Mouse (Mus musculus): ENCODE measurements around the gene Olfr539. TPM values are rescaled to one million over a fixed set of nuclear protein-coding genes. Genes with fewer than 3 reads are reported as not detected.

Olfr539 gene
- polyA plus RNA-seq, 1 experiment from 2014 or later = not detected

DNA sequence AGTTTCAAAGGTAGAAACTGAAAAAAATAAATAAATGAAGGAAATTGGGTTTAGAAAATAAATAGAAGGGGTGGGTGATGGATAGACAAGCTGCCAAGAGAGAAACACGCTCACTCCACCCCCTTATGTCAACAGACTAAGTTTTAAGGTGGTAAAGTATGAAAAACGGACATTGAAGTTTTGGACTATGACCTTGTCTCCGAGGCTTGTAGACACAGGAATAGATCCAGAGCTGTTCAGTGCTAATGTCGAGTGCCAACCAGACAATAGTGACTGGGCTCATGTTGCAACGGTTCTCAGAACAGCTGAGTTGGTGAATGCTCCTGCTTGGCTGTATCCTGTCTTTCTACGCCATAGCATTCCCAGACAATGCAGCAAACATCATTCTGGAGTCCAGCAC is 61.4 kb downstream of the Olfr539 start:
- no peak overlapping the region for H3K9ac ChIP-seq
- no peaks in the 10 kb centered on the region for H3K9me3 ChIP-seq
- no peak overlapping the region for H3K4me2 ChIP-seq
- H3K4me1 ChIP-seq (replicated peaks) = no peaks in the 10 kb centered on the region
- no peak overlapping the region for H3K27ac ChIP-seq (replicated peaks)
- no peaks in the 10 kb centered on the region for H3K36me3 ChIP-seq
- ATAC-seq (ENCODE audit: low FRiP score, low read depth) = no peak
- H3K27me3 ChIP-seq = no peaks in the 10 kb centered on the region
- WGBS = 87% methylated on average over 6 of the region's 6 CpGs
- H3K4me3 ChIP-seq = no peak overlapping the region

DNA sequence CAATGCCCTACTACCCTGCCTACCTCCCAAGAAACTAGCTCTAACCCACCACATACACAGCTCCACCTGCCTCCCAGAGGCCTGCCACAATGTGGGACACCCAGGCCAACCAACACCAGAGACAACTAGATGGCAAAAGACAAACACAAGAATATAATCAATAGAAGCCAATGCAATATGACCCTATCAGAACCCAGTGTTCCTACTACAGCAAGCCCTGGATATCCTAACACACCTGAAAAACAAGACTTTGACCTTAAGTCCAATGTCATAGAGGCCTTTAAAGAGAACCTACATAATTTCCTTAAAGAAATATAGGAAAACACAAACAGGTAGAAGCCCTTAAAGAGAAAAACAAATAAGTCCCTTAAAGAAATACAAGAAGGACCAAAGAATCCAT is 65.8 kb downstream of the Olfr539 start:
- ATAC-seq (ENCODE audit: low FRiP score, low read depth) = no peak

More for the DNA sequence above, 65.8 kb downstream of the Olfr539 start:
- Histone ChIP-seq H3K9me3 (0 out of 2 replicates have a peak, but pooled peaks cover 13% of the 10 kb centered on the region), H3K9ac (no peak overlapping the region), H3K27ac (replicated peaks) (no peak overlapping the region), H3K4me1 (replicated peaks) (no peaks in the 10 kb centered on the region), H3K27me3 (no peaks in the 10 kb centered on the region), H3K36me3 (no peaks in the 10 kb centered on the region), H3K4me2 (no peak overlapping the region), H3K4me3 (no peak overlapping the region)

Other genes with a start within 250 kb of the Olfr539 start
- gene Olfr532, start 238.3 kb upstream of the Olfr539 start, polyA plus RNA-seq (2015; fragmentation: Nextera tagmentation; extraction: Ambion mirVana) = not detected in 2 replicates
- gene Olfr533, start 196.6 kb upstream of the Olfr539 start, polyA plus RNA-seq (2015; fragmentation: Nextera tagmentation; extraction: Ambion mirVana) = not detected in 2 replicates
- not detected in 2 replicates for gene Olfr535, start 175.7 kb upstream of the Olfr539 start, polyA plus RNA-seq (2015; fragmentation: Nextera tagmentation; extraction: Ambion mirVana)
- gene Olfr536, start 152.5 kb upstream of the Olfr539 start, polyA plus RNA-seq (2015; fragmentation: Nextera tagmentation; extraction: Ambion mirVana) = not detected in 2 replicates
- not detected in 2 replicates for gene Olfr538, start 92.0 kb upstream of the Olfr539 start, polyA plus RNA-seq (2015; fragmentation: Nextera tagmentation; extraction: Ambion mirVana)
- gene Olfr46, start 58.7 kb upstream of the Olfr539 start, polyA plus RNA-seq (2015; fragmentation: Nextera tagmentation; extraction: Ambion mirVana) = 0.01 TPM in 1 of 2 replicates, not detected in the other
- not detected in 2 replicates for gene Olfr61, start 31.0 kb upstream of the Olfr539 start, polyA plus RNA-seq (2015; fragmentation: Nextera tagmentation; extraction: Ambion mirVana)
- gene Olfr53, start 13.5 kb upstream of the Olfr539 start, polyA plus RNA-seq (2015; fragmentation: Nextera tagmentation; extraction: Ambion mirVana) = not detected in 2 replicates
- gene Olfr45, start 22.0 kb downstream of the Olfr539 start, polyA plus RNA-seq (2015; fragmentation: Nextera tagmentation; extraction: Ambion mirVana) = not detected in 2 replicates
- not detected in 2 replicates for gene Olfr541, start 37.3 kb downstream of the Olfr539 start, polyA plus RNA-seq (2015; fragmentation: Nextera tagmentation; extraction: Ambion mirVana)
- gene Cyp2e1, start 103.8 kb downstream of the Olfr539 start, polyA plus RNA-seq (2015; fragmentation: Nextera tagmentation; extraction: Ambion mirVana) = not detected in 2 replicates
- 0.40 and 0.42 TPM in 2 replicates for gene Syce1, start 127.9 kb downstream of the Olfr539 start, polyA plus RNA-seq (2015; fragmentation: Nextera tagmentation; extraction: Ambion mirVana)
- gene Zfp941, start 162.2 kb downstream of the Olfr539 start, polyA plus RNA-seq (2015; fragmentation: Nextera tagmentation; extraction: Ambion mirVana) = 27.1 and 28.3 TPM in 2 replicates
- gene Urah, start 175.1 kb downstream of the Olfr539 start, polyA plus RNA-seq (2015; fragmentation: Nextera tagmentation; extraction: Ambion mirVana) = 0.25 TPM in 2 replicates
- not detected in 2 replicates for gene Scgb1c1, start 185.6 kb downstream of the Olfr539 start, polyA plus RNA-seq (2015; fragmentation: Nextera tagmentation; extraction: Ambion mirVana)
- not detected in 2 replicates for gene Odf3, start 187.9 kb downstream of the Olfr539 start, polyA plus RNA-seq (2015; fragmentation: Nextera tagmentation; extraction: Ambion mirVana)
- not detected in 2 replicates for gene Gm45785, start 196.4 kb downstream of the Olfr539 start, polyA plus RNA-seq (2015; fragmentation: Nextera tagmentation; extraction: Ambion mirVana)
- gene Ric8a, start 197.0 kb downstream of the Olfr539 start, polyA plus RNA-seq (2015; fragmentation: Nextera tagmentation; extraction: Ambion mirVana) = 97.6 and 104 TPM in 2 replicates
- gene Bet1l, start 197.6 kb downstream of the Olfr539 start, polyA plus RNA-seq (2015; fragmentation: Nextera tagmentation; extraction: Ambion mirVana) = 38.0 and 44.3 TPM in 2 replicates
- gene Psmd13, start 222.0 kb downstream of the Olfr539 start, polyA plus RNA-seq (2015; fragmentation: Nextera tagmentation; extraction: Ambion mirVana) = 245 and 259 TPM in 2 replicates
- 56.4 and 60.5 TPM in 2 replicates for gene Sirt3, start 222.4 kb downstream of the Olfr539 start, polyA plus RNA-seq (2015; fragmentation: Nextera tagmentation; extraction: Ambion mirVana)
- not detected in 2 replicates for gene Cox8b, start 240.5 kb downstream of the Olfr539 start, polyA plus RNA-seq (2015; fragmentation: Nextera tagmentation; extraction: Ambion mirVana)